Mouse (Mus musculus): ENCODE data around the gene Liph.

DNA sequence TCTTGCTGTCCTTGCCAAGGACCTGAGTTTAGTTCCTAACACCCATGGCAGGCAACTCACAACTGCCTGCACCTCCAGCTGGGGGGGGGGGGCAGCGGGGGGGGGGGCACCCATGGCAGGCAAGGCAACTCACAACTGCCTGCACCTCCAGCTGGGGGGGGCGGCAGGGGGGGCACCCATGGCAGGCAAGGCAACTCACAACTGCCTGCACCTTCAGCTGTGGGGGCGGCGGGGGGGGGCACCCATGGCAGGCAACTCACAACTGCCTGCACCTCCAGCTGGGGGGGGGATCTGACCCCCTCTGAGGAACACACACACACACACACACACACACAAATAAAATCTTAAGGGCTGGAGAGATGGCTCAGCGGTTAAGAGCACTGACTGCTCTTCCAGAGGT lies 25.6 kb downstream of the Liph start:
- TF ChIP-seq EP300 (IDR thresholded peaks at IDR 0.05) (no peak), CTCF (IDR thresholded peaks at IDR 0.05) (no peak)

Data from lung, postnatal 0 days (tissue).